Mouse (Mus musculus) lung, embryonic 14.5 days (tissue): Measurements from ENCODE around the gene Plac1. TPM values are rescaled to one million over a fixed set of nuclear protein-coding genes. Genes with fewer than 3 reads are reported as not detected.

Experiments
- ATAC-seq: fragments of 200-750 bp; cut with Nextera tagmentation; 2 replicates; pipeline ENCODE4 v1.8.0; 2017; ENCODE audit warnings: mild to moderate bottlenecking, moderate TSS enrichment, moderate library complexity; ENCODE audit not compliant: insufficient read depth
- DNase-seq: peaks from one replicate; pipeline ENCODE4 v3.0.0-alpha.2; 2015
- H3K27ac ChIP-seq: fragments of 300-500 bp; sonication (generic); 2 replicates; pipeline ENCODE4 v1.5.1; 2014; ENCODE audit warnings: low read depth, mild to moderate bottlenecking, moderate library complexity
- H3K27me3 ChIP-seq: fragments of 300-500 bp; sonication (generic); 2 replicates; pipeline ENCODE4 v1.6.1; 2014; ENCODE audit warnings: low read length, control low read depth; ENCODE audit not compliant: insufficient read depth
- H3K36me3 ChIP-seq: fragments of 300-500 bp; sonication (generic); 2 replicates; pipeline ENCODE4 v1.6.1; 2014; ENCODE audit warnings: control low read depth; ENCODE audit not compliant: insufficient read depth
- H3K4me1 ChIP-seq: fragments of 300-500 bp; sonication (generic); 2 replicates; pipeline ENCODE4 v1.6.1; 2014; ENCODE audit warnings: antibody characterized with exemption, control low read depth; ENCODE audit not compliant: insufficient read depth
- H3K4me2 ChIP-seq: fragments of 300-500 bp; sonication (generic); 2 replicates; pipeline ENCODE4 v1.6.1; 2014; ENCODE audit warnings: mild to moderate bottlenecking
- H3K4me3 ChIP-seq: fragments of 300-500 bp; sonication (generic); 2 replicates; pipeline ENCODE4 v1.5.1; 2014; ENCODE audit warnings: low read depth, low read length
- H3K9ac ChIP-seq: fragments of 300-500 bp; sonication (generic); 2 replicates; pipeline ENCODE4 v1.6.1; 2014
- H3K9me3 ChIP-seq: fragments of 300-500 bp; sonication (generic); 2 replicates; pipeline ENCODE4 v1.6.1; 2016; ENCODE audit warnings: low read depth, low read length, control low read depth
- CTCF ChIP-seq: IDR thresholded peaks from 2 replicates; pipeline ENCODE4 v1.5.1; 2016; ENCODE audit warnings: antibody characterized with exemption, low read depth
- WGBS: fragments of 180-500 bp; shearing (Covaris S2); extraction: QIAGEN DNeasy Blood & Tissue Kit; methylation state at CpG from one replicate; pipeline ENCODE4 v1.1.7; 2014; 5-methylcytosine and 5-hydroxymethylcytosine counted together
- polyA plus RNA-seq: library from polyadenylated mRNA; unstranded; fragments of >200 nt; fragmentation: Nextera tagmentation; extraction: Ambion mirVana; gene quantifications from 2 replicates; pipeline ENCODE4 v1.2.1, GENCODE M21; 2014

The Plac1 gene
- polyA plus RNA-seq, 1 experiment from 2014 or later: 9.4 TPM

GRCm38 (mm10) chrX:53118019-53118418 is 121.9 kb downstream of the Plac1 start:
- H3K9ac ChIP-seq: no peak overlapping the region
- H3K4me1 ChIP-seq: peaks cover 6% of the 10 kb centered on the region; the same call in 1 of the 2 replicates
- no peak overlapping the region for H3K4me2 ChIP-seq
- H3K9me3 ChIP-seq: no peaks in the 10 kb centered on the region
- no peaks in the 10 kb centered on the region for H3K36me3 ChIP-seq
- H3K27ac ChIP-seq: no peak overlapping the region
- no peak overlapping the region for H3K4me3 ChIP-seq
- no peak for DNase-seq
- no peak for TF ChIP-seq CTCF
- H3K27me3 ChIP-seq: no peaks in the 10 kb centered on the region
- ATAC-seq: no peak

- Histone ChIP-seq H3K4me3 (no peak overlapping the region), H3K27ac (no peak overlapping the region), H3K36me3 (no peaks in the 10 kb centered on the region), H3K4me1 (peaks cover 6% of the 10 kb centered on the region; the same call in 1 of the 2 replicates), H3K9me3 (no peaks in the 10 kb centered on the region), H3K4me2 (no peak overlapping the region), H3K27me3 (no peaks in the 10 kb centered on the region), H3K9ac (no peak overlapping the region)
- no peak for TF ChIP-seq CTCF
- 54% methylated on average over 7 of the region's 7 CpGs for WGBS
- ATAC-seq: no peak
- no peak for DNase-seq
Measured at GRCm38 (mm10) chrX:53114994-53115393, 124.9 kb downstream of the Plac1 start.

DNA sequence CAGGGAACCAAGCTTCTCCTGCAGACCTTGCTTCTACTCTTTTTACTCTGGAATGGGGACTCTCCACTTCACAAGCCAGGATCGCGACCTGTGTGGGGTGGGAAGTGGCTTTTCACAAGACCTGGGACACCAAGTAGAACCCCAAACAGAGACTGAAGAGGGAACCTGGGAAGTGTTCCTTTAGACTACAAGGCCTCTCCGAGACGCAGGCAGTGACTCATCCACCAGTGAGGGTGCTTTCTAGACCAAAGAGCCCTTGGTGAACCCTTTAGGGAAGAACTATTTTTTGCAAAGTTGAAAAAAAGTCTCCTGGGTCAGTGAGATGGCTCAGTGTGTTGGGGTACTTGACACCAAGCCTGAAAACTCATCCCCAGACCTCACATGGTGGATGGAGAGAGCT is 129.8 kb downstream of the Plac1 start:
- H3K4me3 ChIP-seq: no peak overlapping the region
- no peak overlapping the region for H3K27ac ChIP-seq
- no peak overlapping the region for H3K9ac ChIP-seq
- peaks cover 4% of the 10 kb centered on the region; the same call in 1 of the 2 replicates for H3K4me1 ChIP-seq
- no peak for DNase-seq
- no peak for ATAC-seq
- no peaks in the 10 kb centered on the region for H3K27me3 ChIP-seq
- no peaks in the 10 kb centered on the region for H3K9me3 ChIP-seq
- no peaks in the 10 kb centered on the region for H3K36me3 ChIP-seq
- no peak overlapping the region for H3K4me2 ChIP-seq
- 86% methylated on average over 4 of the region's 4 CpGs for WGBS
- TF ChIP-seq CTCF: no peak

DNA sequence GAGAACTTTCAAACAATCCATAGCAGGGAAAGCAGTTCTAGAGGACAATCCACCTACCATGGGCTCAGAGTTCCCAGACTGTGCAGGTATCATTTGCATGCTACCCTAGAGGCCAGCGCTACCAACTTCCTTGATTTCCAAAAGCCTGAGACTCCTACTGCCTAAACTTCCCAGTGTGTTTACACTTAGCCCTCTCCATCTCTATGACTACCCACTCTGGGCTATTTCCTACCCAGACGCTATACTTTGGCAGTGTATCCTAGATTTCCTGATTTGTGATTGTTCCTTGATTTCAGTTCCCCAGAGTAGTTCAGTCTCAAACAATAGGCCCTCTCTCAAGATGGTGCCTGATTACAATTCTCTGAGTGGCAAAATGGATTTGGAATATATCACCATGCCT is 132.8 kb downstream of the Plac1 start:
- peak; percentile 14 for DNase-seq
- no peaks in the 10 kb centered on the region for H3K9me3 ChIP-seq
- H3K4me2 ChIP-seq: no peak overlapping the region
- no peak overlapping the region for H3K9ac ChIP-seq
- H3K4me3 ChIP-seq: no peak overlapping the region
- H3K27ac ChIP-seq: no peak overlapping the region
- ATAC-seq: no peak
- H3K36me3 ChIP-seq: no peaks in the 10 kb centered on the region
- no peaks in the 10 kb centered on the region for H3K4me1 ChIP-seq
- no peaks in the 10 kb centered on the region for H3K27me3 ChIP-seq
- WGBS: 69% methylated on average over 2 of the region's 2 CpGs
- TF ChIP-seq CTCF: no peak

DNA sequence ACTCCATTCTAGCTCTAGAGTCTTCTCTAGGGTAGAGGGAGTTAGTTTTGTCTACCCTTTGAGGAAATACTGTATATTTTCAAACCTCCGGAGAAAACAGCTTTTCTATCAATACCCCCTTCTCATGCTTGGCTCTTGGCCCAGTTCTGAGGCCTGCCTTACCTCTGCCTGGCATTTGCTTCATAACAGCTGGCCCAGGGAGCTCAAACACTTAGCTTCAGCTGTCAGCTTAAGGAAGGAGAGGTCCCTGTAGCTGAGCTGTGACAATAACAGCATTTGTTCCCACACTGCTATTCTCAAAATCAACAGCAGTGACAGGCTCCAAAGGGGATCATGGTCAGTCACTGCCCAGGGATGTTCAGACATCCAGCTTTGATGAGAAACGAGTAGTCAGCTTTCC is 138.7 kb downstream of the Plac1 start:
- ATAC-seq (no peak; the same call in 1 of the 2 replicates), DNase-seq (peak; percentile 48)
- 35% methylated on average over 2 of the region's 2 CpGs for WGBS
- TF ChIP-seq CTCF: no peak
- Histone ChIP-seq H3K27ac (no peak overlapping the region), H3K4me2 (no peak overlapping the region), H3K9ac (no peak overlapping the region), H3K36me3 (no peaks in the 10 kb centered on the region), H3K9me3 (no peaks in the 10 kb centered on the region), H3K4me1 (no peaks in the 10 kb centered on the region), H3K4me3 (no peak overlapping the region), H3K27me3 (no peaks in the 10 kb centered on the region)

DNA sequence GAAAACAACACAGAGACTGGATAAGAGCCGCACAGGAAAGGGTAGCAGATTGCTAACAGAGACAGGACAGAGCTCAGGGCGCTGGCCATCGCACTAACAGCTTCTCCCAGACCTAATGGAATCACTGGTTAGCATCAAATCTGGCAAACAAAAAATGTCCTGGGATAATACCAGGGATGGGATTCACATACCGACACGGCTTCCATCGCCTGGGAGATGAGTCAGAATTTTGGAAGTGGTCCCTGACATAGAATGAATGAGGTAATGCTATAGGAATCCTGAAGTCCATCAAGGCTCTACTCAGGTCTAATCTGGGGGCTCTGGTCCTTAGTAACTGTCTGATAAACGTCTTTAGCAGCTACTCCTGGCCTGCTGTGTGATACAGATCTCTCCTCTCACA is 140.0 kb downstream of the Plac1 start:
- no peak overlapping the region for H3K9ac ChIP-seq
- no peak for TF ChIP-seq CTCF
- no peaks in the 10 kb centered on the region for H3K36me3 ChIP-seq
- WGBS: 30% methylated on average over 7 of the region's 7 CpGs
- no peaks in the 10 kb centered on the region for H3K4me1 ChIP-seq
- H3K4me2 ChIP-seq: no peak overlapping the region
- no peak overlapping the region for H3K27ac ChIP-seq
- no peak overlapping the region for H3K4me3 ChIP-seq
- no peak for ATAC-seq
- no peak for DNase-seq
- no peaks in the 10 kb centered on the region for H3K27me3 ChIP-seq
- no peaks in the 10 kb centered on the region for H3K9me3 ChIP-seq

GRCm38 (mm10) chrX:53099266-53099665 is 140.6 kb downstream of the Plac1 start:
- no peaks in the 10 kb centered on the region for H3K4me1 ChIP-seq
- ATAC-seq: no peak
- H3K4me3 ChIP-seq: no peak overlapping the region
- H3K27ac ChIP-seq: no peak overlapping the region
- H3K27me3 ChIP-seq: no peaks in the 10 kb centered on the region
- no peak for DNase-seq
- H3K36me3 ChIP-seq: no peaks in the 10 kb centered on the region
- TF ChIP-seq CTCF: no peak
- 39% methylated on average over 3 of the region's 3 CpGs for WGBS
- H3K9me3 ChIP-seq: no peaks in the 10 kb centered on the region
- no peak overlapping the region for H3K9ac ChIP-seq
- no peak overlapping the region for H3K4me2 ChIP-seq

- DNase-seq (no peak), ATAC-seq (no peak)
- Histone ChIP-seq H3K9me3 (no peaks in the 10 kb centered on the region), H3K27me3 (no peaks in the 10 kb centered on the region), H3K4me2 (no peak overlapping the region), H3K36me3 (no peaks in the 10 kb centered on the region), H3K4me3 (no peak overlapping the region), H3K27ac (no peak overlapping the region), H3K4me1 (no peaks in the 10 kb centered on the region), H3K9ac (no peak overlapping the region)
- TF ChIP-seq CTCF: no peak
- WGBS: 66% methylated on average over 4 of the region's 4 CpGs
Measured at GRCm38 (mm10) chrX:53098293-53098692, 141.6 kb downstream of the Plac1 start.
